Mouse (Mus musculus): Measurements from ENCODE around the gene Emsy.

GRCm38 (mm10) chr7:98690831-98691230 is 34.2 kb upstream of the Emsy start:
- TF ChIP-seq EP300 (IDR thresholded peaks at IDR 0.05; ENCODE audit: low read length) (no peak), POLR2A (IDR thresholded peaks at IDR 0.05; ENCODE audit: low read depth, low read length) (peak; percentile 61; the same call in 1 of the 2 replicates), CTCF (conservative IDR thresholded peaks at IDR 0.05 in 1 of 2, IDR thresholded peaks at IDR 0.05 in 1 of 2; ENCODE audit: low read depth in 2 of 2, low read length in 2 of 2) (no peak), CHD1 (IDR thresholded peaks at IDR 0.05; ENCODE audit: low read depth, low read length) (no peak), BHLHE40 (IDR thresholded peaks at IDR 0.05; ENCODE audit: low read depth, low read length) (no peak), JUND (conservative IDR thresholded peaks at IDR 0.05; ENCODE audit: low read depth, low read length) (no peak)

All from CH12.LX (cell line).